Mouse (Mus musculus): ENCODE results near the gene Atp6ap1.

Gene Atp6ap1

DNA sequence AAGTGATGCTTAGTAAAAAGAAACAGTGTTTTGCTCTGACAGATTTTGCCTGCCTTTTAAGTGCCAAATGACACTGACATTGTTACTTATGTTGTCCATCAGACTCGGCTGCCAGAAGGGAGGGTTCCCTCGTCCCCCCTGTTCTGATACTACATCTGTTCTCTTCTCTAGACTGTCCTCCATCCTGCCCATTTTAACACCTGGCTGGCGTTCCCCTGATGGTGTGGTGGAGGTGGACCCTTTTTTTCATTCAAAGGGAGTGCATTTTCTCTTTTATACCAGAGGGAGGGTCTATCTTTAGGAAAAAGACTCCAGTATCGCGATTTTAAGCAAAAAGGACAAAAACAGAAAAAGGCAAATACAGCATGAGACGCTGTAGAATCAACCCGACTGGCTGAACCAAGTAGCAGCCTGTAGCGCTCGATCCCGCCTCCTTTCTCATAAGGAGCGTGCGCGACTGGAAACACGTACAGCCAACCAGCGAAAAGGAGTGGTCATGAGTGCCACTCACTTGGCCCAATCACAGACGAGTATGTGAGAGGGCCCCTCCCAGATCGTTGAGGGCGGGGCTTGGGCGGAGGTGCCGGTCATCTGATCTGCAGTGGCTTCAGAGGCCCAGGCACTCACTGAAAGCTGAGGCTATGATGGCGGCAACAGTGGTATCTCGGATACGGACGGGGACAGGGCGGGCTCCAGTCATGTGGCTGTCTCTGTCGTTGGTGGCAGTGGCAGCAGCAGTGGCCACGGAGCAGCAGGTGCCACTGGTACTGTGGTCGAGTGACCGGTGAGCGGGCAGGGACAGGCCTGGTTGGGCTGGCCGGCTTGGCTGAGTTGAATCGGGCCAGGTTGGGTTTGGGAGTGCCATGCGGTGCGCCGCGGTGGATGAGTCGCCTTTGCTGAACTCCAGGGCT lies at the start of gene Atp6ap1:
Gene Atp6ap1 (plus strand): TSS at position 560 of the 911 bp plus-strand sequence.
- peak; percentile 95 to 97 for DNase-seq

GRCm38 (mm10) chrX:74248651-74249050 lies 48.2 kb upstream of the Atp6ap1 start:
- DNase-seq: peak; percentile 65 to 83

DNA sequence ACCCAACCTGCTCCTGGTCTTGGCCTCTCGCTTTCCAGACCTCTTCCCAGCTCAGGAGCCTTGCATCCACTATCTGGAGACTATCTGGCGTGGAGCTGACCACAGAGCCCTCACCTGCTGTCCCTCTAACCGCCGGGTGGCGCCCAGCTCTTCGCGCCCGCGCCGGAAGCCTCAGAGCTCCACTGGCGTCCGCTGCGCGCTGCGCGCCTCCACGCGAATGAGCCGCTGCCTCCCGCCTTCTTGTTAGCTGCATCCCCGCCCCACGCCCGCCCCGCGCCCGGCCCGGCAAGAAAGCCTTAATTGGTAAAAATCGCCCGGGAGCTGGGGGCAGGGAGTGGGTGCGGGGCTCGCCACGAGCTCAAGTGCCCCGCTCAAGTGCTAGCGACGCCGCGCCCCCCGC lies 47.3 kb upstream of the Atp6ap1 start, which contains the start of gene Flna:
Gene Flna (minus strand): TSS at position 206 of the 400 bp plus-strand sequence.
- peak; percentile 73 to 83 for DNase-seq

DNA sequence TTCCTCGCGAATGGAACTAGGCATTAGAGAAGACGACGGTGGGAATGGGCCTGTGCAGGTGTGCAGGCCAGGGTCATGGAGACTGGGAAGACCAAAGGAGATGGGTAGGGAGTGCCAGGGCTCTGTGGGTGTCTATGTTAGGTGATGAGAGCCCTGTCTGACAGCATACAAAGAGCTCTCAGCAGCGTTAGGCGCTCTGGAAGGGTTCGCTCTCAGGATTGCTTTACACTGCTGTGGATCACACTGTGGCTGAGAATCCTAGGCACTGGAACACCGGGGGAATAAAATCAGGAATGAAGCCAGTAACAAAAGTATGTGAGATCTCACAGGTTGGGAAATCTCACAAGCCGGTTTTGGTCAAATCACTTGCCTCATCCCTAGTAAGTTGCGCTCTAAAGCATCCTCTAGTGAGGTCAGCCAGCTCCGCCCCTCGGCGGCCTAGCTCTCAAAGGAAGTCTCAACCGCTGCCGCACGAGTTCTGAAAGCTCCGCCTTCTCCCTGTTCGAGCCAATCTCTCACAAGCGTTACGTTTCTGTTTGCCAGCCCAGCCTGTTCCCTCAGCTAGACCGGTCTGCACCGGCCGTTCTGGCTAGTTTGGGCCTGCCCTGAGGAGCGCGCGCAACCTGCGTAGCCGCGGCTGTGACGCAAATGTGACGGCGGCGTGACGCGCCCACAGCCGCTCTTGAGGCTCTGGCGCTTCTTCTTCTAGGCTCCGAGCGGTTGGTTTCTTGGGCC lies 42.6 kb upstream of the Atp6ap1 start, which contains the start of gene Emd:
Gene Emd (plus strand): TSS at position 535 of the 735 bp plus-strand sequence.
- DNase-seq: peak; percentile 92 to 97

DNA sequence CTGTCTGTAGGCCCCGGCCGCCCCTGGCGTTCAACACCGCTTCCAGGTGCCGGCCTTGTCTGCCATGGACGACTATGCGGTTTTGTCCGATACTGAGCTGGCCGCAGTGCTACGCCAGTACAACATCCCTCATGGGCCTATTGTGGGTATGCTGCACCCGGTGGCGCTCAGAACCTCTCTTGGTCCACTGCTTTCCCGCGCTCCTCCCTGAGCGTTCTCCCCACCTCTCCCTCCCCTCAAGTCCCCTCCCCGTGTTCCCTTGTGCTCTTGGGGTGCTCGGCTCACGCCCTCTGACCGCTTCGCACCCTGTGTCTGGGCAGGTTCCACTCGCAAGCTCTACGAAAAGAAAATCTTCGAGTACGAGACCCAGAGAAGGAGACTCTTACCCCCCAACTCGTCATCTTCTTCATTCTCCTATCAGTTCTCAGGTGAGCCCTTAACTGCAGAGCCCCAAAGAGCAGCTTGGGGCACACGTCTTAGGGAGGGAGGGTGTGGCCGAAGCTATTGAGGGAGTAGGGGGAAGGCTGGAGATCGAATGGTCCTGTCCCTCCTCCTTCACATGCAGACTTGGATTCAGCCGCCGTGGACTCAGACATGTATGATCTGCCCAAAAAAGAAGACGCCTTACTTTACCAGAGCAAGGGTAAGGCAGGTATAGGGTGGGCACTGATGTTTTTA lies 41.9 kb upstream of the Atp6ap1 start:
- no peak for DNase-seq

DNA sequence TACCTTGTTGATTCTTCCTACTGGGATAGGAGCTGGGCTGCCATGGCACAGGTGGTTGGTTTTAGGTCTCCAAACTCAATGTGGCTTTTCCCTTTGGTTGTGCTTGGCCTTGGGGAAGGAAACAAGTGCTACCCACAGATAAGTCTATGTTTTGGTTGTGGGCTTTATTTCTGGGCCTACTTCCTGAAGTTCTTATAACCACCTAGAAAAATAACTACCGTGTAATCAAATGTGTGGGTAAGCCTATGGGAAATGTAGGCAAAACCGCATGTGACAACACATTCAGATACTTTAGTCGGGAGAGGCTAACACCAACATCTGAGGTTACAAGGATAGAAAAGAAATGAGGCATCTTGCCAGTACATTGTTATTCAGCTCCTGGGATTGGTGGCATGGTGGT lies 39.2 kb upstream of the Atp6ap1 start:
- DNase-seq: no peak

GRCm38 (mm10) chrX:74269736-74270061 lies 27.2 kb upstream of the Atp6ap1 start:
- DNase-seq: no peak

DNA sequence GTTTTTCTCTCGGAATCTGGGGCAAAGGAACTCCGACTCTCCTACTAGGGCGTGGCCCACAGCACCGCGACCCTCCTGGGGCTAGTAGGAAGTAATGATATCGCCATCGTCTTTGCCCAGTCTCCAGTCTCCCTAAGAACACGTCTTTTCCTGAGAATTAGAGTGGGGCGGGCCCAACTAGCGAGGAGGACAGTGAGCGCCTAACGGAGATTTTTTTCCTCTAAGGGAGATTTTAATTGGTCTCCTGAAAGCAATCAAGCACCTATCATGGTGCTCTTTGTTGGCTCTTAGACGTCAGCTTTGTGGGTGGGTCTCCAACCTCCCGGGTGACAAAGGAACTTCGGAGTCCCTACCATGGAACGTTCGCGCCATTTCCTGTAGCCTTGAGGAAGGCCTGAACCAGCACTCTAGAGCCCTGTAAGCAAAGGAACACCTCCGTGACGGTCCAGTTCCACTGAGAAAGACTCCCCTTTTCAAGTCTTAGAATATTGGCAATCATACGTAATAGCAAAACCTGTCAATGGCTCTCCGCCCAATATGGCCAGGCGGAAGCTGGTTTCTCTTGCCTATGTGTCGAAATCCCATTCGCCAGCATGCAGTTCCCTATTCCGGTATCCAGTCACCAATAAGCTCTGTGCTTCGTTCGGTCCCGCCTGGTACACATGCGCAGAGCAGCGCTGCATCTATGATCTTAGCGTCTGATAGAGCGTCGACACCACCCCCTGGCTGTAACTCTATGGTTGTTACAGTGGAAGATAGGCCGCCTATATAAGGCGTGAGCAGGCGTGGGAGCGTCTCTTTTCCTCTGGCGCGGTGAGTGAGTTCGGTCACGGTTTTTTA lies 26.6 kb upstream of the Atp6ap1 start, which contains the start of gene Rpl10:
Gene Rpl10 (plus strand): TSS at position 751 of the 840 bp plus-strand sequence.
- DNase-seq: peak; percentile 91 to 97

- peak; percentile 24 to 50 for DNase-seq
Measured at GRCm38 (mm10) chrX:74270902-74271551, 25.9 kb upstream of the Atp6ap1 start.

GRCm38 (mm10) chrX:74273422-74274322 lies 23.2 kb upstream of the Atp6ap1 start:
- DNase-seq: no peak

GRCm38 (mm10) chrX:74277916-74278315 lies 19.0 kb upstream of the Atp6ap1 start:
- no peak for DNase-seq

- no peak for DNase-seq
Measured at GRCm38 (mm10) chrX:74281041-74281731, 15.7 kb upstream of the Atp6ap1 start.

GRCm38 (mm10) chrX:74281732-74282394 lies 15.0 kb upstream of the Atp6ap1 start, which contains the start of the genes Taz and Dnase1l1:
Taz (plus strand) TSS chrX:74281912.
Dnase1l1 (minus strand) TSS chrX:74282337.
- peak; percentile 89 to 96 for DNase-seq

DNA sequence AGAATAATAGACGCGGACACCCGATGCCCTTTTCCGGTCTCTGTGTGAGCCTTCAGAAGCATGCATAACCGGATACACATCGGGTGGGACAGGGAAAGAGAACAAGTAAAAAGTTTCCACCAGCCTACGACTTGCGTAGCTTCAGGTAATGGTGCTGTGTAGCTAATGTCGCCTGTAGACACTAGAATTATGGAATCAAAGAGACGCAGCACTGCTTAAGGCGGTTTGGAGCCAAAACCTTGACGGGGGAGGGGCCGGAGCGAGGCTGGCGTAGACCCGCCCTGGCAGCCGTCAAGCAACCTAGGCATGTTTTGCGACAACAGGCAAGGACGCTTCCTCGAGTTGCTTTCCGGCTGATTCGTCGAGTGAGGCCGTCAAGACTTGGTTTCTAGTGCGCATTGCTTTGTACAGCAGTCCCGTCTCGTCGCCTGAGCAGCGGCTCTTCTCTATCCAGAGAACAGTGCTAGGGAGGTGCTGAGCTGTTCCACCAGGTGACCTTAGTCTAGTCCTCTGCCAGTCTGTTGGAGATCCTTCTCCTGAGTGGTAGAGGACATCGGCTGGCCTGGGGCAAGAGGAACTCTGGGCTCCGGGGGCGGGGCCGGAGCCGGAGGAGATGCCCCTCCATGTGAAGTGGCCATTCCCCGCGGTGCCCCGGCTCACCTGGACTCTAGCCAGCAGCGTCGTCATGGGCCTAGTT lies 14.4 kb upstream of the Atp6ap1 start:
- peak; percentile 89 to 93 for DNase-seq

DNA sequence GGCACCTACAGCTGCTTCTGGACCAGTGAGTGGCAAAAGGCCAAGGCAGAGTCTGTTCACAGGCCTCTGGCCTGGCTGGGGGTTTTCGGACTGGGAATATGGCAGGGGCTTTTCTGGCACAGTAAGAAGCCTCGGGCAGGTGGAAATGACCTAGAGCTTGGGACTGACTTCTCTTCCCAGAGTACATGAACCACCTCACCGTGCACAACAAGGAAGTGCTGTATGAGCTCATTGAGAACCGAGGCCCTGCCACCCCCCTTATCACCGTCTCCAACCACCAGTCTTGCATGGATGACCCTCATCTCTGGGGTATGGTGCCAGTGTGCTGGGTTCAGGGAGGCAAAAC lies 13.8 kb upstream of the Atp6ap1 start:
- no peak for DNase-seq

DNA sequence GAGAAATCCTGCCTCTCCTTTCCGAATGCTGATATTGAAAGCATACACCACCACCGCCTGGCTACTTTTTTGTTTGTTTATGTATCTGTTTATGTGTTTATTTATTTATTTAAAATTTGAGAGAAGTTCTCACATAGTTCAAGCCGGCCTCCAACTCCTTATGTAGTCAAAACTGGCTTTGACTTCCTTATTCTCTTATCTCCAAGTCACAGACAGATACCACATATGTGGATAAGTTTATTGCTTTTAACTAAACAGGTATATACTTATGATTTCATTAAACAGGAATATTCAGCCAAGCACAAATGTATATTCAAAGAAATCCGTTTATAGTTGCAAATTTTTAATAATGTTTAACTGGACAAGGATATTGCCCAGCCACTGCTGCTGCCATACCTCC lies 3.5 kb upstream of the Atp6ap1 start:
- DNase-seq: no peak

- no peak for DNase-seq
Measured at GRCm38 (mm10) chrX:74298348-74298747, 1.5 kb downstream of the Atp6ap1 start.

DNA sequence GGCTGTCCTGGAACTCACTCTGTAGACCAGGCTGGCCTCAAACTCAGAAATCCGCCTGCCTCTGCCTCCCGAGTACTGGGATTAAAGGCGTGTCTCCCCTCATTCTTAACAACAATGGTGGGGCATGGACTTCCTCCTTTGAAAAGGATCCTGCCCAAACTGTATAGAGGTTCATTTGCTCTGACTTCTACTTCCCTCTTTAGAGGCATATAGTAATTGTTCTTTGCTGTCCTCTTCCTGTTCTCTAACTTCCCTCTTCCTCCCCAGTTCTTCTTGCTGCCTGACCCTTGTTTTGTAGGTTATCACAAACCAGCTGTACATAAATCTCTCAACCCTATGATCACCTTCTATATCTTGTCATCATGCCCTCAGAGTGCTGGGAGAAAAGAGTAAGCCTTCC lies 2.8 kb downstream of the Atp6ap1 start:
- DNase-seq: no peak
